Mouse (Mus musculus): ENCODE results near the gene Foxp4.

Gene Foxp4

DNA sequence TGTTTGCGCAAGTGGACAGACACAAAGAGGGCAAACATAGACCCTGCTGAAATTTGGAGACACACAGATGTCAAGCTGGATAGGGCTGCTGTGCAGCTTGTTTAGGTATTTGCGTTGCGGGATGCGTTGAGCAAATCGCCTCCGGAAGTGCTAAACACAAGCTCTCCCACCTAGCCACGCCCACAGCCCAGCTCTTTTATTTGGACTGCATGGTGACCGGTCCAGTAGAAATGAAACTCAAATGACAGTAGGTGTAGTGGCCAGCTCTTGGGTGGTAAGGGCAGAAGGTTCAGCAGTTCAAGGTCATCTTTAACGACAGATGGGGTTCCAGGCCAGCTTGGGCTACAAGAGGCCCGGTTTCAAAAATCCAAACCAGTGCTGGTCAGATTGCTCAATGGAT, 1.5 kb upstream of the Foxp4 start:
- no peak for DNase-seq

DNA sequence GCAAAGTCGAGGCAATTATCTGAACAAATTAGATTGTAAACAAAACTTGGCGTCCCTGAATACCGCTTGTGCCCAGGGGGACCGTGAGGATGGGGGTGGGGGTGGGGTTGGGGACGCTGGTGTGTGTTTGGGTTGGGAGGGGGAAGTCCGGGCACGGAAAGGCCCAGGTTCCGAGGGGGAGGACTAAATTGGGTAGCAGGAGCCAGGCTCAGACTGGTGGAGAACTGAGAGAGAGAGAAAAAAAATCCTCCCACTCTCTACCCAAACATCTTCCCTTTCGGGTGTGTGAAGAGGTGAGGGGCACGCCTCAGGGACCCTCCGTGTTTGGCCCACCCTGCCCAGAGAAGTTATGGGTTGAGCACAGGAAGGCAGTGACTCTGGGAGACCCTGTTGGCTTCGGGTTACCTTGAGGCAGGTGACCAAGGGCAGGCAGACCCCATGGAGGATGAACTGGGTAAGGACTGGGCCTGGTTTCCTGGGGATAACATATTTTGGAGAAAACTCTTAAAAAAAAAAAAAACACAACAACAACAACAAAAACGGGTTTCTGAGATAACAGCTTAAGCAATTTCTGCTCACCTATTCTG, 988 bp upstream of the Foxp4 start:
- DNase-seq = no peak

DNA sequence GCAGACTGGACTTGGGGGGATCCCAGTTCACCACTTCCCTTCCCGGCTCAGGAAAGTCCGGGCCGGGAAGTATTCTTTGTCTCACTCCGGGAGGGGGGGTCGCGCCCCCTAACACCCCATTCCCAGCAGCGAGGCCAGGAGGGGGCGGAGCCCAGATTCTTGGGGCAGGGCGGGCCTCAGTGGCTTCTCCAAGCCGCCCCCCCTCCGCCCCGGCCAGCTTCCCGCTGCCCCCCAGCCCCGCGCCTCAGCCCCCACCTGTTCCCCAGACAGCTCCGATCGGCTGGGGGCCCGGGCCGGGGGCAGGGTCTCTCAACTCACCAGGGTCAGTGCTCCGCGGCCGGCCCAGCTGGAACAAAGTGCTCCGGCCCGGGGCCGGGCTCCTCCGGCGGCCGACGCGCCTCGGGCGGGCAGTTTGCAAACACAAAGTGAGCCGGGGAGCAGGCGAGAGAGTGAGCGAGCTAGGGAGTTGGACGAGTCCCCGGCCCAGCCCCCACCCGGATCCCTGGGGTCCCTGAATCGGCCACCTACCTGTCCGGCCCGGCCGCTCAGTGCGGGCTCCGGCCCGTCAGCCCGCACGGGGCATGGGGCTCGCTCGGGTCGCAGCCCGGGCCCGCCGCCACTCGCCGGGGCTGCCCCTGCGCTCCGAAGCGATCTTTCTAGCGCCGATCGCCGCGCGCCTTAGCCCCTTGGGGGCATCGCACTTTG, 615 bp downstream of the Foxp4 start:
- no peak for DNase-seq

DNA sequence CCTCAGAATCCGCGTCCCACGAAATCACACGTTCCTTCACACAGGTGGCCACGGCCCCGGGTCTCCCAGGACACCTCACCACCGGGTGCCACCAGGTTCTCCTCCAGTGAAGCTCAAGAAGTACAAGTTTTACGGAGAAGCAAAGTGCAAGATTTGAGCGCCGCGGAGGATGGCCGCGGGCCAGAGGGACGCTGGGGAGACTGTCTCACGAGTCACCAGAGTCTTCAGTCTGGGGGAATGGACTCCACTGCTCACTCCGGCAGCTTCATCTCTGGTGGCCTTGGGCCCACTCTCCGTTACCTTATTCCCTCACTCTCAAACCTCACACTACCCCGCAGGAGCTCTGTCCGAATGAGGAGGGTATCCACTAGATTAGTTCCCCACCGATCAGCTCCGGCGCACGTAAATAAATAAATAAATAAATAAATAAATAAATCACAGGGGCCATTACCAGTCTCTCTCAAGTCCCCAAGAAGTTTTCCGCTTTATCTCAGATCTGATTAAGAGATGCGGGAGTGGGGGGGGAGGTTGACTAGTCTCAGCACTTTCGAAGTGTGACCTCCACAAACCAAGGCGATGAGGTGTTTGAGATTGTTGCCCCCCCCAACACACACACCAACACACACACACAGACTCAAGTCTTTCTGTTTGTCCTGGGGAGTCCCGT, 1.3 kb downstream of the Foxp4 start:
- no peak for DNase-seq

DNA sequence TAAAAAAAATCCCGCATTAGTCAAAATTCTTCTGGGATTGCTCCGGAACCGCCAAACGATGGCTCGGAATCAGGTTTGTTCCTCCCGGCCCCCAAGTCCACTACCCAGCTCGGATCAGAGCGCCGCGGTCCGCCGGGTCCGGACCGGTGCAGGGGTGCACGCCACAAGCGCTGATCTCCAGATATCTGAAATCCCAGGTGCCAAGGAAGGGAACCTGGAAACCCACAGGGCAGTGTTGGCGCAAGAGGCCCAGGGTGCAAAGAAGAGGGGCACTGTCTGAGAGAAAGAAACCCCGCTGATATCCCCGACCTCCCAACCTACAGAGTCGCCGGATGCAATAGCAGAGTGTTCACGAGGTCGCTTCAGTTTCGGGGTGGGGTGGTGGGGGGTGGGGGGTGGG, 1.9 kb downstream of the Foxp4 start:
- no peak for DNase-seq

DNA sequence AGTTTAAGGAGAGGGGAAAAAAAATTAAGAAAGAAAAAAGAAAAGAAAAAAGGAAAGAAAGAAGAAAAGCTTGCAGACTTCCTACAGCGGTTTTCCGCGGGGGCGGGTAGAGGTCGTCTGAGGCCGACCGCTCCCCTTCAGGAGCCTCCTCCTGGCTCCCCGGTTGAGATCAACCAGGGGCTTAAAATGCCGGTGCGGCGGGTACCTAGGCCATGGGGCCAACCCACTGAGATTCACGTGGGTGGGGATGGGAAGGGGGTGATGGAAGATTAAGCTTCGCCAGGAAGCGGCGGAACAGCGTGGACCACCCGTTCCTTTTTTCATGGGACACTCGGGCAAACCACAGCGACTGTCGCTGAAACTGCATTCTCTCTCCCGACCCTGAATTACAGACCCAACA, 2.3 kb downstream of the Foxp4 start:
- DNase-seq = no peak

DNA sequence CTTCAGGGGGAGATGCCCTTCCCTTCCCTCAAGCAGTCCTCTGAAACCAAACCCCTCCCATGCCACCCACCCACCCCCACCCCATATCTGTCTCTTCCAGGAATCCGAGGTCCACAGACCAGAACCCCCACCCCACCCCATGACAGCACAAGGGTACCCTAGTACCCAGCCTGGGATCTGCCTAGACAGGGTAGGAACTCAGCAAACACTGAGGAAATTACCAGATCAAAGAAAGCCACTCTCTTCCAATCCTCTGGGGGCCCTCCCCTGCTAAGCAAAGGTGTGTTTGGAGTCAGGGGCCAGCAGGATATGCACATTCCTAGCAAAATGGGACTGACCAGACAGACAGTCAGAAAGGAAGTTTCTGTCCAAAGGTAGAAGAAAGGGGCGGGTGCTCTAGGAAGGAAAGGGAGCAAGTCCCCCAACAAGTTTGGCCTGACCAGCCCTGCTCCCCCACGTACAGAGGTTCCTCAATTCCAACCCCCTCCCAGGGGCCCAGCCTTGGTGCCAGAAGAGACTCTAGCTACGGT, 3.2 kb downstream of the Foxp4 start:
- no peak for DNase-seq

DNA sequence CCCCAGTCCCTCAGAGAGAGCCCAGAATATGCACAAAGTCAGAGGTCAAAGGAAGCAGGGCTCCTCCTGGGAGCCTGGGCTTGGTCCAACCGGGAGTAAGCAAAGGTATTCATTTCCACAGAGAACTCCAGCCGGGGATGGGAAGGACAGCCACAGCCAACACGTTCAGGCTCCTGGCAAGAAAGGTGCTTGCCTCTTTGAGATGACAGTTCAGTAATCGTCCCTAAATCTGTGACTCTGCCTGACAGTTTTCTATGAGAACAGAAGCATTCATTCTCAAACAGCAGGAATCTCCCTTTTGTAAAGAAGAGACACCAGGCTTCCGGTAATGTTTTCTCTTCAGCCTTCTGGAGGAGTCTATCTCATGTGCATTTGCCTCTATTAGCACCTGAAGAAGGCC, 4.6 kb downstream of the Foxp4 start:
- DNase-seq = no peak

DNA sequence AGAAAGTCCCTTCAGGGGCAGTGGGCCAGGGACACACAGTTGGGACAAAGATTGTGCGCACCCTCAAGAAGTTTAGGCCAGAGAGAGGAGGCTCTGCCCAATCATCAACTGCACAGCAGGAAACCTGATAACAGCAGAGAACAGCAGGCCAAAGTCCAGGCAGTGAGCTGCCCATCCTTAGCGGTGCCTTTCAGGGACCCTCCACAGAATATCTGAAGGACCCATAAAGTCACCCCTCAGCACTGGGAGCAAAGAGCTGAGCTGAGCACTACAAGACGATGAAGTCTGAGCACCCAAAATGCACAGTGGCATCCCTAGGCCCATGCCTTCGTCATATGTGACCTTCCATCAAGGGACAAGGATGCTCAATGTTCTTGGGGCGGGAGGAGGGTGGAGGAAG, 6.5 kb downstream of the Foxp4 start:
- no peak for DNase-seq

DNA sequence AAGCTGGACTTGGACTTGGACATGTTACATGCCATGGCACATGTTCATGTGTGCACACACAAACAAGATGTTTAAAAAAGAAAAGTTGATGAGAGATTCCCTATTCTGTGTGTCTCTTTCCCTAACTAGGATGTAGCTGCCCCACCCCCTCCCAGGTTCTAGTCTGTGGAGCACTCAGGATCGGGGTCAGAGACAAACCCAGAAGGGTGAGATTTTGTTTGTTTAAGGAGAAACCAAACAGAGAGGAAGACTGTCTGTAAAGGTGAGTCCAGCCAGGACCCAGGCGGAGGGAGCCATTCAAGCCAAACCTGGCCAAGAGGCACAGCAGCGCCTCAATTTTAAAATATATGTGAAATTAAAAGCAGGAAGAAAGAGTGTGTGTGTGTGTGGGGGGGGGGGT, 7.2 kb downstream of the Foxp4 start:
- DNase-seq = no peak

DNA sequence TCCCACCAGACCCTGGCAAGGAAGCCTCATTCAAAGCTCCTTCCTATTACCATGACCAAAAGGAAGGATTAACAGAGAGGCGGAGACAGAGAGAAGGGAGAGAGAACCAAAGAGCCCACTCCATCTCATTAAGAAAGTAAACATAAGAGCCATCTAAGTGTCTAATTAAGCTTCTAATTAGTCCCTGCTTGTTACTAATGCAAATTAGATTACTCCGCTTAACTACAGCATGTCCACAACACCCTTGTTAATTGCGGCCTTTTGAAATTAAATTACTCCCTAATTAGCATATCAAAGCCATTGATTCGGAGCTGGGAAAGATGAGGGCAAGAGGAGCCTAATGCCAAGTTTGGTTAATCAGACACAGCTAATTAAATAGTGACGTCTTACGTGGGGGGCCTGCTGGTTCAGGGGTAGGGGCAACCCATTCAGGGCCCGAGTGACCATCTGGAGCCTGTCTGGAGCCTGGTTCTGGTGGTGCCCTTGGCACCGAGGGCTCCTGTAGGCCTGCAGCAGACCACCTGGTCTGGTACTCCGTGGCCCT, 9.7 kb downstream of the Foxp4 start:
- DNase-seq = no peak

DNA sequence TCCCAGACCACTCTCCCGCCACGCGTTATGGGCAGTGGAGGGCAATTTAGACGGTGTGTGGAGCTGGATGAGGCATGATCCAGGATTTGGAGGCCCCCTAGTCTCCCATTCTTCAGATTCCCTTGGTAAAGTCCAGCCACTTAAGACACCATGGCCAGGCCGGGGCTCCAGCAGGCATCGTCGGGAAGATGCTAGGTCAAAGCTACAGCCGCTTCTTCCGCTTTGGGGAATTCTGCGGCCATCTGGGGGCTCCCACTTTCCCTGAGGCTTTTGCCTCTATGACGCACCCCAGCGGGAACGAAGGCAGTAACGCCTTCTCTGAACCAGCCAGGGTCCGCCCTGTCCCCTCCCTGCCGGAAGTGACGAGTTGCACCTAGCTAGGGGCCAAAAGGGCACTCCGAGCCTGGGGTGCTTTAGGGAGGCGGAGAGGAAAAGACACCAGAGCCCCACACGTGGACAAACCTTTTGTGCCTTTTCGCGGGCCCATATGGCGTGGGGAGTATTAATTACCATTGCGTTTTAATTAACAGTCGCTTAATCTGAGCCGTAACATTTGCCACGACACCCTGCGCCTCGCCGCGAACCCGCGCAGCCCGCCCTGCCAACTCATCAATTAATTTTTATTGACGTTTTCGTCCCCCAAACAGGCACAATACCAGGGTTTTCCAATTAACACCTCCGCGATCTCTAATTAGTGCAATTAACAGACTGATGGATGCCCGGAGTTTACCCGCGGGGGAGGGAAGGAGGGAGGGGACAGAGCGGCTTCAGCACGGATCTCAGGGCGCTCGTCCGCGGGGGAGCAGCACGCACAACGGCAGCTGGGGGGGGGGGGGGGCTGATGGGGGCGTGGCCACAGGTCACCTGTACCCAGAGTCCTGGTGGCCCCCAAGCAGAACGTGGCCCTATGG, 15.1 kb downstream of the Foxp4 start:
- DNase-seq = no peak

DNA sequence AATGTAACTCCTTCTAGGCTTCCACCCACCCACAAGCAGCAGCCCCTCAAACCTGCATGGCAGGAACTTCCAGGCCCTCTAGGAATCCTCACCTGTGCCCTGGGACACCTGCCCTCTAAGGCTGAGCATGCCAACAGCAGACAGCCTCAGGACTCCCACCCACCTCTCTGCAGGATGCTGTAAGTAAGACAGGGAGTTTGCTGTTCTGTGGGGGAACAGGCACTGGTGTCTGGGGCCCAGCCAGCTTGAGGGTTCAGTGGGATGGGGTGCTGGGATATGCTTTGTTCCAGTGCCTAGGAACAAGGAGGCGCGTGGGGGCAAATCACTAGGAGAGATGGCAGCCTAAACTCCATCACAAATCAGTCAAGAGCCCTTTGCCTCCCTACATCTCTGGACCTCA, 16.4 kb downstream of the Foxp4 start:
- no peak for DNase-seq

DNA sequence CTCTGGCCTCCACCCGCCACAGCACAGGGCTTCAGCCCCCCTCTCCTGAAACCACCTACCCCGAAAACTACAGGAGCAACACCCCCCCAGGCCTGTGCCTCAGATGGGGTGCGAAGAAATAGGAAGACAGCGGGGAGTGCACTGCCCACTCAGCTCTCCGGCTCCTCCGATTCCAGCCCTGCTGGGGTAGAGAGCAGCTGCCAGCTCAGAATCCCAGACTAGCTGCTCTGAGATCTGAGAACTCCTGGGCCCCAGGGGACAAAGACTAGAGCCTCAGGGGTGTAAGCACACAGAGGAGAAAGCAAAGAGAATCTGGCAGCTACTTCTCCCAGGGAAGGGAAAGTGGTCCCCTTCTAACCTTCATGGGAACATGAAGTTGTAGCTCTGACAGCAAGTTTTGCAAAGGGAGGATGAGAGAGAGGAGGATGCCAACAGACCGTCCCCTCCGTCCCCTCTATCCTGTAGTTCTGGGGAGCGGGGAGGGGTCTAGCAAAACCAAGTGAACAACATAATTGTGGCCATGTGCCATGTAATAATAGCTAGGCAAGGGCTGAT, 17.0 kb downstream of the Foxp4 start:
- DNase-seq = no peak

DNA sequence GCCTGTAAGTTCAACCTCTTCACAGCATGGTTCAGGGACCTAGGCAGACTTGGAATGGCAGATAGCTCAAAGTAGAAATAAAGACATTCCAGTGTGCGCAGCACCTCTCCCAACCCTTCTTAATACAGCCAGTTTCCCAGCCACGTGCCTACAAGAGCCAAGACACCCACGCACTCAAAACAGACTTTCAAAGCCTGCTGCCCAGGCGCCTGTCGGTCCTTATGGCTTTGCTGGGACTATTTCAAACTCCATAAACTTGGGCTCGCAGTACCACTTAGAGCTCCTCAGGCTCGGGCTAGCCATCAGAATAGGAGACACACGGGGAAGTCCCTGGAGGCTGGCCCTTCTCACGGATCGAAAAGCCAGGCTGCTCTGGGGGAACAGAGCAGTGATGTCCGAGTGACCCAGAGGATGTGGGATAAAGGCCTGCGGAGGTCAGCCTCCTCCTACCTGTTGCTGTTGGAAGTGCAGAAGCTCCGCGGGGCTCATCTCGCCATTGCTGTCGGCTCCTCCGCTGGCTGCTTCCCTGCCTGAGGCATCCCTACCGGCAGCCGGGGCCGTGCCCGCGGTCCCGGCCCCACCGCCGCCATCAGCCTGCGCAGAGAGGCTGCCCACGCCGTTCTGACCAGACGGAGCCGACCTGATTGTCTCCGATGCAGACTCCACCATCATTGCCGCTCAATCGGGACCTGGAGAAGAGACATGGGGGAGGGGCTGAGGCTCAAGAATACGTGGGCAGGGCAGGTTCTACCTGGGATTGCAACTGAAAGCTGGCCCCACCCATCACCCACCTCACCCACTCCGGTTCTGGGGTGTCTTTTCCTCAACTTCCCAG, 20.4 kb downstream of the Foxp4 start:
- DNase-seq = no peak

DNA sequence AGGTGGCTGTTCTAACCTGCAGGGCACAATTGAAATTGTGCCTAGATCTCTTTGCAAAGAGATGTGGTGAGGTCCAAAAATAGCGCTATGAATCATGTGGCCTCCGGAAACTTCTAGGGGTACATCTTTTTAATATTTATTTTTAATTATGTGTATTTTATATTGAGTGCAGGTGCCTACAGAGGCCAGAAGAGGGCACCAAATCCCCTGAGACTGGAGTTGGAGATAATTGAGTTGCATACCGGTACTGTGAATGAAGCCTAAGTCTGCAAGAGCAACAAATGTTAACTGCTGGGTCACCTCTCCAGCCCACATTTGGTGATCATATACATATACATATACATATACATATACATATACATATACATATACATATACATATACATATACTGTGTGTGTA, 22.7 kb downstream of the Foxp4 start:
- DNase-seq = no peak

DNA sequence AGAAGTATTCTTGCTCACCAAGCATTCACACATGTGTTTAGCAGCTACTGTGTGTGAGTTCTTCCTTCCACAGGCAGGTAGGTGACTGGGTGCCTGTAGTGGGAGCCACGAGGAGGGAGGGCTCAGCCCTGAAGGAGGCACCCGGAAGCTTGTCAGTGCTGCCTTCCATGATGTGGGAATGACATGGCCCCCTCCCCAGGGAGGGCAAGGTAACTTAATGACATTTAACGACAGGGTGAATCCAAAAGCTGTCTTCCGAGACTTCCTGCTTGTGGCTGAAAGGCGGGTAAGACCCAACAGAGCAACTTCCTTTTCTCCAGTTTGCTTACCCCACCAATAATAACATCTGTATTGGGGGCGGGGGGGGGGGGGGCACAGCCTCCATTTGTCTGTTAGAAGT, 23.7 kb downstream of the Foxp4 start:
- DNase-seq = no peak

DNA sequence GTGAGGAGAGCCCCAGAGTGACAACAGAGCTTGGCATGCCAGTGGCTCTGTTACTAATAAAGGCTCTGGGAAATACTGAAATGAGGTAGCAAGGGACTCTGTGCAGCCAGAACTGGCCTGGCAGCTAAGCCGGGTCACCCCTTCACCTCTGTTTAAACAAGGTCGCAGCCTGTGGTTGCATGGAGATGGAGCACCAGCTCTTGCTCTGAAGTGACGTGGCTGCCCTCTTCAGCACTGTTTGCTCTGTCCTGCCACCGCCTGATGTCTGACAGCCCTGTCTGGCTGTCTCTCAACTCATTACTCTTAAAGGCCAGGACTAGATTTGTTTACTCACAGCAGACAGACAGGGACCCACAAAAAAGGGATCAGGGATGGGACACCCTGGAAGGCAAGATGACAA, 25.3 kb downstream of the Foxp4 start:
- no peak for DNase-seq

DNA sequence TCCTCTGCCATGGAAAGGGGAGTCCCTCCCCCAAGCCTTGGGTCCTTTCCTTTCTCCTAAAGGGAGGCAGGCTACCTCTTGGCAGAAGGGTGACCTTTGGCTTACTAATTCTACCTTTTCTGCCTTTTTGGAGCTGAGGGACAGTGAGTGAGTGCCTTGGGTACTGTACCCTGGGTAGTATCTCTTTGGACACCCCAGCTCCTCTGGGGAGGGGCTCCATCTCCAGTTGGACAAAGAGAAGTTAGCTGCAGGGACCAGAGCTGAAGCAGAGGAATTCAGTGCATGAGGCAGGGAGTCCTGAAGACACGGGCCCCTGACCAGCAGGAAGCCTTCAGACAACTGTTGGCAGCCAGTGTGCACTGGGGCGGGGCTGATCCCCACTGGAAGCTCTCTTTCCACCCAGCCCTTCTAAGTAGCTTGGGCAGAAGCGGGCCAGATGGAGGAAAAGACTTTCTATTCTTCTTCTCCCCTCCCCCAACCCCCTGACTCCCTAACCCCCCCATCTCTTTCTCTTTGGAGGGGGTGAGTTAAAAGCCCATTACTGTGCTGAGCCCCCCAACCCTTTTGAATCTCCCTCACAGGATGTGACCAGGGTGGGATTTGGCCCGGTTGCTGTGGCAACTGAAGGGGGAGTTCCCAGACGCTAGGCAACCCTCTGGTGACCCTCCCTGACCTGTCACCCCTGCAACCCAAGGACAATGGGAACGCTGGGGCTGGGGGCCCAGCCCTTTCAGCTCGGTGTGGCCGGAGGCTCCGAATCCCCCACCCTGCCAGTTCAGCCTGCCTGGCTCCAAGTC, 26.3 kb downstream of the Foxp4 start:
- DNase-seq = no peak

DNA sequence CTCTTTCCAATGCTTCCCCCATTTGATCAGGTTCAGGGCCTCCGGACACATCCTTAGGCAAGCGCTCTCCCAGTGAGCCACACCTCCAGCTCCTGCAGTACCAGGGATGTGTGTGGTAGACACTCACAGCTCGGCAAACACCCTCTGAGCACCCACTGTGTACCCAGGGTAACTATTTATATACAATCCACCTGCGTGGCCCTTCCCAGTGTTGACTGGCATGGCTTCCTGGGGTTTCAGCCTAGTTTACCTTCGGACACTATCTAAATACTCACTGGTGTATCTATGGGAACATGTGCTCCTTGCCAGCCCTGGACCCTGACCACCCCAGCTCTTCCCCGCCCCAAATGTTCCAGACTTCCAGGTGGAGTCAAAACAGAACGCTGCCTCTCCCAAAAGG, 34.7 kb downstream of the Foxp4 start:
- no peak for DNase-seq

DNA sequence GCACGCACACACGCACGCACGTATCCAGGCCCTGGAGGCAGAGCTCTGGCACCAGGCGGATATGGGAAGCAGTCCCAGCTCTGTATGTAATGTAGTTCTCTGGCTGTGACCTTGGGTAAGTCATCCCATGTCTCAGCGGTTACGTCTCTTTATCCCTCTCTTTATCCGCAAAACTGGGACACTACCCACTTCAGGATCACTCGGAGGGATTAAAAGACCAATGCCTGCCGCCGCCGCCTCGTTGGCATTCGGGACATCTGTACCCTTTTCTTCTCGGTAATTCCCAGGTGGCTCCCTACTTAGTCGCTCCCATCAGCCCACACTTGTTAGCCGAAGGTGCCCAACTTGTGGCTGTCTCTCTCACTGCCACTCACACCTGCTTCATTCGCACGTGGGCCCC, 35.2 kb downstream of the Foxp4 start:
- DNase-seq = no peak

All from right cerebral cortex, adult 18-20 months (tissue).